Mouse (Mus musculus) brain, embryonic 14.5 days (tissue): ENCODE measurements around the gene Gm10337. TPM values are rescaled to one million over a fixed set of nuclear protein-coding genes. Genes with fewer than 3 reads are reported as not detected.
A peak's percentile ranks its signal among the peaks of the same experiment; 100 is the strongest.

Experiments
- DNase-seq: peaks from one replicate; pipeline ENCODE4 v3.0.0-alpha.2; 2011; ENCODE audit warnings: low read depth
- CTCF ChIP-seq: fragments of 200-500 bp; IDR thresholded peaks from 2 replicates; pipeline ENCODE4 v1.5.1; 2012; ENCODE audit warnings: inconsistent platforms, mild to moderate bottlenecking, moderate library complexity, borderline replicate concordance; ENCODE audit not compliant: insufficient read depth, insufficient read length; ENCODE audit errors: extremely low read depth
- POLR2A ChIP-seq: fragments of 200-500 bp; IDR thresholded peaks from 2 replicates; pipeline ENCODE4 v1.6.1; 2012; ENCODE audit warnings: mild to moderate bottlenecking, inconsistent platforms, borderline replicate concordance; ENCODE audit not compliant: poor library complexity, insufficient read depth, insufficient read length, severe bottlenecking; ENCODE audit errors: extremely low read depth
- polyA plus RNA-seq: library from polyadenylated mRNA; depleted of rRNA; stranded (reverse); fragments of >200 nt; gene quantifications from 2 replicates; pipeline ENCODE4 v1.2.3, GENCODE M21; 2012

Gene Gm10337
- polyA plus RNA-seq, 1 experiment = not detected

DNA sequence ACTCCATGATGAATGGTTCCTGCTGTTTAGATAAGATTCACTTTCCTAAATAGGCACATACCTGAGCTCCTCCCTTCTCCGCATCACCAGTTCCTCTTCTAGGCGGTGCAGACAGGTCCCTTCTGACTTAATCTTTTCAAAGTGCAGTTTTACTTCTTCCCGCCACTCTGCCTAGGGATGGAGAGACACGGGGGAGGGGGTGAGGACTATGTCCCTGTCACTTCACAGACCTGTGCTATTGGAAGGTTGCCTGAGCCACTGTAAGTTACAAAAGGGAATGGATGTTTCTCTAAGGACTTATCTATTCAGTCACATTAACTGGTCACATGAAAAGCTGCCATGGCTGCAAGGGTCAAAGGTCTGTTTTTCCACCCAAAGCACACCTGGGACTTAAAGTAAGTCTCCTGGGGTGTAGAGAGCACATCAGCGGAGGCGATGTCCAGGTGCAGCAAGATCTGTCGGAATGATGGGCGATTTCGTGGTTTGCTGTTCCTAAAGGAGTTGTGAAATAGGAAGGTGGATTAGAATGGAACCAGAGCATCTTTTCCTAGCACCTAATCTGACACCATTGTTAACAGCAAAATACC, 1.2 kb upstream of the Gm10337 start:
- TF ChIP-seq POLR2A = no peak
- no peak for TF ChIP-seq CTCF
- no peak for DNase-seq

DNA sequence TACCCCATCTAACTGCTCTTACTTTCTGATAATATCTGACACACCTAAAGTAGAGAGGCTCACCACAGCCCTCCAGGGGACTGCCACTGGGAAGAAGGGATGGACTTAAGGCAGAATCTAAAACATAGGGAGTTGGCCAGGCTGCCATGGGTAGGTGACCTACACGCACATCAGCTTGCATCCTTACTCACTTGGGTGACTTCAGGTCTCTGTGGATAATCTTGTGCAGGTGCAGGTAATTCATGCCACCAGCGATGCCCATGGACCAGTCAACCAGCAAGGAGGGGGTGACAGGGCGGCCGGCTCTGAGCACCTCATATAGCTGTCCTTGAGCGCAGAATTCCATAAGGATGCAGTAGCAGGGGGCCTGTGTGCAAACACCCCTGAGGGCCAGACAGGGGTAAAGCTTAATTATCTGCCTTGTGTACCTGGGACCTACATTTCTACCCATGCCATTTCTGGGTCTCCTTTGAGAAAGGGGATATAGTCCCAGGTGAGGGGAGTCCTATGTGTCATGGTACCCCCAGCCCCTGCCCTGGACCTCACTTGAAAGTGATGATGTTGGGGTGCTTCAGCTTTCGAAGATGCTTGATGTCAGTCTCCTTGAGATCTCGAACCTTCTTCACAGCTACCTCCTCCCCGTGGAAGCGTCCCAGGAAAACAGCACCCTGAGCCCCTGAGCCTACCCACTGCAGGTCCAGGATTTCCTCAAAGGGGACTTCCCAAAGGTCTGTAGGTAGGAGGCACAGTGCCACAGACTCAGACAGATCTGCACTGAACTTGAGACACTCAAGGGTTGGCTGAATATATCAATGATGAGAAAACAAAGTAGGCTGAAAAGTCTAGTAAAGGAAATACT, 631 bp downstream of the Gm10337 start:
- no peak for DNase-seq
- no peak for TF ChIP-seq CTCF
- no peak for TF ChIP-seq POLR2A

- no peak for DNase-seq
- TF ChIP-seq POLR2A (no peak), CTCF (no peak)
Observed at GRCm38 (mm10) chr15:102505073-102505769, 1.7 kb downstream of the Gm10337 start.

GRCm38 (mm10) chr15:102505770-102506463, 2.4 kb downstream of the Gm10337 start:
- no peak for DNase-seq
- TF ChIP-seq POLR2A = no peak
- no peak for TF ChIP-seq CTCF

DNA sequence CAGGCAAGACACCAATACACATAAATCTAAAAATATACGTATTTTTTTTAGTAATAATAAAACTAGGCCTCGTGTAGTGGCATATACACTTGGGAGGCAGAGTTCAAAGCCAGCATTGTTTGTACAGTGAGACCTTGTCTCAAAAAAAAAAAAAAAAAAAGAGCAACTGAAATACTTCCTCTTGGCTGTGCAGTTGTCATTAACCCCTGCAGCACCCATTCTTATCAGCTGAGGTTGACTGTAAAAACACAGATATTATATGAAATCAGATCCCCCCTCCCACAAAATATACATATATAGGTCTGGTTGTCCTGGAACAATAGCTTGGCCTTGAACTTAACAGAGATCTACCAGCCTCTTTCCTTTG, 2.9 kb downstream of the Gm10337 start:
- TF ChIP-seq CTCF (no peak), POLR2A (no peak)
- no peak for DNase-seq

GRCm38 (mm10) chr15:102506864-102507263, 3.3 kb downstream of the Gm10337 start:
- TF ChIP-seq POLR2A = no peak
- no peak for TF ChIP-seq CTCF
- no peak for DNase-seq

DNA sequence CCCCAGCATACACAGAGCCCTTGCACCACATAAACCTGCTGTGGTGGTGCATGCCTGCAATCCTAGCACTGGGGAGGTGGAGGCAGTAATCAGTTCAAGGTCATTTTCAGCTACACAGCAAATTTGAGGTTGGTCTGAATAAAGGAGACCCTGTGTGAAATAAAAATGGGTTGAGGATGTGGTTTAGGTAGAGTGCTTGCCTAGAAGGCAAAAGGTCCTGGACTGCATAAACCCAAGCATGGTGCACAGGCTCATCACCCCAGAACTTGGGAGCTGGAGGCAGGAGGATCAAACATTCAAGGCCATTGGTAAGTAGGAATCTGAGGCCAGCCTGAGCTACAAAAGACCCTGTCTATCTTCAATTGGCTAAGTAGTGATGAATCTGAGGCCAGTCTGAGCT, 4.0 kb downstream of the Gm10337 start:
- TF ChIP-seq CTCF = no peak
- TF ChIP-seq POLR2A = no peak
- no peak for DNase-seq

GRCm38 (mm10) chr15:102508336-102508735, 4.8 kb downstream of the Gm10337 start:
- TF ChIP-seq POLR2A (no peak), CTCF (no peak)
- DNase-seq = no peak

GRCm38 (mm10) chr15:102510110-102510509, 6.6 kb downstream of the Gm10337 start:
- TF ChIP-seq CTCF (no peak), POLR2A (no peak)
- DNase-seq = peak; percentile 71

DNA sequence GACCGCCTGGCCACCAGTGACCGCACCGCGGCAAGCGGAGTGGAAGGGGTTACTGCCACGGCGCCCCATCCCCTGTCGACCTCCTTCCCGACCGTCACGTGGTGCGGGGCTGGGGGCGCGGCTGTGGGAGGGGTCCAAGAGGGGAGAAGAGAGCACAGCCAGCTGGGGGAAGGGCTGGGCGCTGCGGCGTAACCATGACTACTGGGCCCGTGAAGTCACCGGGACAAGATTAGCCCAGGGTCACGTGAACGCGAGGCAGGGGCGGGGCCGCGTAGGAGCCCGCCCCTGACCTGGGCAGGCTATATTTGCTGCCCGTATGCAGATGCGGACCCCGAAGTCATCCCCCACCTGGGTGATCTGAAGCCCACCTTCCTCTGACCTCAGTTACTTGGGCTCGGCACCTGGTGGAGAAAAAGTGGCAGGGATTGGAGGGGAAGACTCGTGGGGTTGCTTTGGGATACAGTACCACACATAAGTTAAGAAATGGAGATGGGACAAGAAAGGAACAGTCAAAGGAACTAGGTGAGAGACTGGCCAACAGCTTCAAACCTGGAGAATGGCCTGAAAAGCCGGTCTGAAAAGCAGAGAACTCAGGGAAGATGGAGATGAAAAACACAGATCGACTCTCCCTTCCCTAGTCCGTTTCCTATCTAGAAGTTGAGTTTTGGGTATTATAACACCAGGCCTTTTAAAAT, 7.2 kb downstream of the Gm10337 start:
- peak; percentile 98 for DNase-seq
- no peak for TF ChIP-seq CTCF
- TF ChIP-seq POLR2A = 0 out of 2 replicates have a peak, but pooled peaks have one; percentile 1
